Mouse (Mus musculus): Measurements from ENCODE around the gene Ephb6.

- TF ChIP-seq POLR2A (IDR thresholded peaks at IDR 0.05; ENCODE audit: control insufficient read depth, extremely low read depth, insufficient read depth, low read length, poor library complexity) = no peak
- TF ChIP-seq CTCF (IDR thresholded peaks at IDR 0.05; ENCODE audit: borderline replicate concordance, control insufficient read depth, extremely low read depth, insufficient read depth, low read length, poor library complexity) = no peak
These were observed 16.1 kb downstream of the Ephb6 start for GRCm38 (mm10) chr6:41621241-41621990.
